Mouse (Mus musculus): ENCODE measurements around the gene D1Ertd622e. TPM values are rescaled to one million over a fixed set of nuclear protein-coding genes. Genes with fewer than 3 reads are reported as not detected.

D1Ertd622e gene
- polyA plus RNA-seq, 1 experiment from 2014 or later, result 9.9 TPM

- Histone ChIP-seq H3K4me3 (peak overlapping the region; percentile 84), H3K9me3 (replicated peaks) (no peaks in the 10 kb centered on the region), H3K4me1 (peaks cover 17% of the 10 kb centered on the region; the same call in 1 of the 2 replicates), H3K36me3 (no peaks in the 10 kb centered on the region), H3K27ac (peak overlapping the region; percentile 91), H3K27me3 (ENCODE audit: low read depth, poor library complexity, severe bottlenecking) (peaks cover 4% of the 10 kb centered on the region; the same call in 1 of the 2 replicates)
- DNase-seq (ENCODE audit: low spot score), result peak; percentile 72
- WGBS, result under 1% methylated on average over 93 of the region's 93 CpGs
Observed at GRCm38 (mm10) chr1:97660687-97661405, 1.0 kb downstream of the D1Ertd622e start.

- Histone ChIP-seq H3K27me3 (ENCODE audit: low read depth, poor library complexity, severe bottlenecking) (peaks cover 4% of the 10 kb centered on the region; the same call in 1 of the 2 replicates), H3K9me3 (replicated peaks) (no peaks in the 10 kb centered on the region), H3K4me1 (peaks cover 22% of the 10 kb centered on the region; the same call in 1 of the 2 replicates), H3K36me3 (no peaks in the 10 kb centered on the region), H3K4me3 (no peak overlapping the region), H3K27ac (no peak overlapping the region)
- no peak for DNase-seq (ENCODE audit: low spot score)
- WGBS, result 74% methylated on average over 7 of the region's 7 CpGs
Observed at GRCm38 (mm10) chr1:97659405-97659804, 2.5 kb downstream of the D1Ertd622e start.

GRCm38 (mm10) chr1:97657786-97658185 is 4.1 kb downstream of the D1Ertd622e start:
- Histone ChIP-seq H3K27ac (no peak overlapping the region), H3K4me3 (no peak overlapping the region), H3K27me3 (ENCODE audit: low read depth, poor library complexity, severe bottlenecking) (peaks cover under 1% of the 10 kb centered on the region; the same call in 1 of the 2 replicates), H3K4me1 (peaks cover 22% of the 10 kb centered on the region; the same call in 1 of the 2 replicates), H3K9me3 (replicated peaks) (no peaks in the 10 kb centered on the region), H3K36me3 (no peaks in the 10 kb centered on the region)
- no peak for DNase-seq (ENCODE audit: low spot score)
- 88% methylated on average over 2 of the region's 2 CpGs for WGBS

- no peaks in the 10 kb centered on the region for H3K36me3 ChIP-seq
- DNase-seq (ENCODE audit: low spot score), result no peak
- 80% methylated on average over 2 of the region's 2 CpGs for WGBS
- no peaks in the 10 kb centered on the region for H3K9me3 ChIP-seq (replicated peaks)
- H3K27ac ChIP-seq, result no peak overlapping the region
- H3K4me1 ChIP-seq, result peaks cover 22% of the 10 kb centered on the region; the same call in 1 of the 2 replicates
- H3K27me3 ChIP-seq (ENCODE audit: low read depth, poor library complexity, severe bottlenecking), result no peaks in the 10 kb centered on the region
- no peak overlapping the region for H3K4me3 ChIP-seq
Observed at GRCm38 (mm10) chr1:97657201-97657600, 4.7 kb downstream of the D1Ertd622e start.

GRCm38 (mm10) chr1:97654397-97654975 is 7.4 kb downstream of the D1Ertd622e start:
- Histone ChIP-seq H3K27me3 (ENCODE audit: low read depth, poor library complexity, severe bottlenecking) (no peaks in the 10 kb centered on the region), H3K4me1 (peaks cover 9% of the 10 kb centered on the region; the same call in 1 of the 2 replicates), H3K9me3 (replicated peaks) (no peaks in the 10 kb centered on the region), H3K4me3 (no peak overlapping the region), H3K36me3 (no peaks in the 10 kb centered on the region), H3K27ac (no peak overlapping the region)
- DNase-seq (ENCODE audit: low spot score), result no peak
- WGBS, result 85% methylated on average over 6 of the region's 6 CpGs

GRCm38 (mm10) chr1:97650553-97651123 is 11.2 kb downstream of the D1Ertd622e start:
- Histone ChIP-seq H3K36me3 (peaks cover 6% of the 10 kb centered on the region), H3K27ac (no peak overlapping the region), H3K4me1 (0 out of 2 replicates have a peak, but pooled peaks cover 6% of the 10 kb centered on the region), H3K4me3 (no peak overlapping the region), H3K9me3 (replicated peaks) (no peaks in the 10 kb centered on the region), H3K27me3 (ENCODE audit: low read depth, poor library complexity, severe bottlenecking) (no peaks in the 10 kb centered on the region)
- no peak for DNase-seq (ENCODE audit: low spot score)
- WGBS, result 84% methylated on average over 3 of the region's 3 CpGs

- H3K36me3 ChIP-seq, result peaks cover 11% of the 10 kb centered on the region
- no peak overlapping the region for H3K27ac ChIP-seq
- WGBS, result 76% methylated on average over 6 of the region's 6 CpGs
- no peaks in the 10 kb centered on the region for H3K27me3 ChIP-seq (ENCODE audit: low read depth, poor library complexity, severe bottlenecking)
- 0 out of 2 replicates have a peak, but pooled peaks cover 6% of the 10 kb centered on the region for H3K4me1 ChIP-seq
- DNase-seq (ENCODE audit: low spot score), result no peak
- no peaks in the 10 kb centered on the region for H3K9me3 ChIP-seq (replicated peaks)
- H3K4me3 ChIP-seq, result no peak overlapping the region
Observed at GRCm38 (mm10) chr1:97650072-97650471, 11.8 kb downstream of the D1Ertd622e start.

GRCm38 (mm10) chr1:97647037-97647436 is 14.8 kb downstream of the D1Ertd622e start:
- 85% methylated on average over 1 of the region's 1 CpGs for WGBS
- H3K4me1 ChIP-seq, result no peaks in the 10 kb centered on the region
- no peaks in the 10 kb centered on the region for H3K9me3 ChIP-seq (replicated peaks)
- DNase-seq (ENCODE audit: low spot score), result no peak
- no peak overlapping the region for H3K27ac ChIP-seq
- H3K36me3 ChIP-seq, result peaks cover 14% of the 10 kb centered on the region
- no peaks in the 10 kb centered on the region for H3K27me3 ChIP-seq (ENCODE audit: low read depth, poor library complexity, severe bottlenecking)
- H3K4me3 ChIP-seq, result no peak overlapping the region

GRCm38 (mm10) chr1:97634104-97634503 is 27.8 kb downstream of the D1Ertd622e start:
- no peaks in the 10 kb centered on the region for H3K27me3 ChIP-seq (ENCODE audit: low read depth, poor library complexity, severe bottlenecking)
- no peak overlapping the region for H3K4me3 ChIP-seq
- H3K36me3 ChIP-seq, result no peaks in the 10 kb centered on the region
- H3K4me1 ChIP-seq, result no peaks in the 10 kb centered on the region
- no peaks in the 10 kb centered on the region for H3K9me3 ChIP-seq (replicated peaks)
- DNase-seq (ENCODE audit: low spot score), result no peak
- 86% methylated on average over 8 of the region's 8 CpGs for WGBS
- H3K27ac ChIP-seq, result no peak overlapping the region

GRCm38 (mm10) chr1:97632545-97633256 is 29.2 kb downstream of the D1Ertd622e start:
- Histone ChIP-seq H3K4me1 (no peaks in the 10 kb centered on the region), H3K27me3 (ENCODE audit: low read depth, poor library complexity, severe bottlenecking) (no peaks in the 10 kb centered on the region), H3K4me3 (no peak overlapping the region), H3K9me3 (replicated peaks) (no peaks in the 10 kb centered on the region), H3K36me3 (no peaks in the 10 kb centered on the region), H3K27ac (no peak overlapping the region)
- 89% methylated on average over 11 of the region's 11 CpGs for WGBS
- DNase-seq (ENCODE audit: low spot score), result no peak

- WGBS, result 75% methylated on average over 5 of the region's 5 CpGs
- no peaks in the 10 kb centered on the region for H3K9me3 ChIP-seq (replicated peaks)
- no peak overlapping the region for H3K27ac ChIP-seq
- H3K27me3 ChIP-seq (ENCODE audit: low read depth, poor library complexity, severe bottlenecking), result no peaks in the 10 kb centered on the region
- no peaks in the 10 kb centered on the region for H3K4me1 ChIP-seq
- H3K36me3 ChIP-seq, result no peaks in the 10 kb centered on the region
- DNase-seq (ENCODE audit: low spot score), result no peak
- no peak overlapping the region for H3K4me3 ChIP-seq
Observed at GRCm38 (mm10) chr1:97631843-97632470, 29.9 kb downstream of the D1Ertd622e start.

GRCm38 (mm10) chr1:97630146-97630545 is 31.7 kb downstream of the D1Ertd622e start:
- Histone ChIP-seq H3K27me3 (ENCODE audit: low read depth, poor library complexity, severe bottlenecking) (no peaks in the 10 kb centered on the region), H3K4me1 (no peaks in the 10 kb centered on the region), H3K9me3 (replicated peaks) (no peaks in the 10 kb centered on the region), H3K4me3 (no peak overlapping the region), H3K27ac (no peak overlapping the region), H3K36me3 (no peaks in the 10 kb centered on the region)
- no peak for DNase-seq (ENCODE audit: low spot score)
- 83% methylated on average over 5 of the region's 5 CpGs for WGBS
